Mouse (Mus musculus) C2C12 (cell line): ENCODE data around the gene Baiap2l1. TPM values are rescaled to one million over a fixed set of nuclear protein-coding genes. Genes with fewer than 3 reads are reported as not detected.

Experiments used
- H3K27me3 ChIP-seq: one replicate; pipeline ENCODE4 v1.6.1; 2011; ENCODE audit not compliant: control insufficient read depth, insufficient read depth, insufficient read length
- H3K36me3 ChIP-seq: one replicate; pipeline ENCODE4 v1.6.1; 2011; ENCODE audit not compliant: control insufficient read depth, insufficient read depth
- H3K4me3 ChIP-seq: one replicate; pipeline ENCODE4 v1.5.1; 2011; ENCODE audit warnings: mild to moderate bottlenecking, control low read depth; ENCODE audit not compliant: poor library complexity, insufficient read depth, severe bottlenecking
- H3K79me2 ChIP-seq: one replicate; pipeline ENCODE4 v1.6.1; 2011; ENCODE audit not compliant: control insufficient read depth, insufficient read depth
- H3K79me3 ChIP-seq: one replicate; pipeline ENCODE4 v1.6.1; 2011; ENCODE audit warnings: low read depth, control low read depth
- H3ac ChIP-seq: one replicate; pipeline ENCODE3; 2011; ENCODE audit warnings: low read depth; ENCODE audit not compliant: control insufficient read depth, insufficient read length
- CEBPB ChIP-seq: IDR thresholded peaks from one replicate; pipeline ENCODE4 v1.6.1; 2011; ENCODE audit warnings: low read depth, mild to moderate bottlenecking, control low read depth, moderate library complexity
- CTCF ChIP-seq: IDR thresholded peaks from one replicate; pipeline ENCODE4 v1.5.1; 2011; ENCODE audit not compliant: control insufficient read depth, insufficient read depth, insufficient read length
- FOSL1 ChIP-seq: IDR thresholded peaks from one replicate; pipeline ENCODE4 v1.8.0; 2011; ENCODE audit warnings: mild to moderate bottlenecking, low read length; ENCODE audit not compliant: poor library complexity, insufficient read depth, severe bottlenecking
- MAX ChIP-seq: IDR thresholded peaks from one replicate; pipeline ENCODE4 v1.6.1; 2011; ENCODE audit warnings: mild to moderate bottlenecking, control low read depth
- MYOD1 ChIP-seq: IDR thresholded peaks from one replicate; pipeline ENCODE4 v1.6.1; 2011; ENCODE audit warnings: low read depth; ENCODE audit not compliant: control insufficient read depth, insufficient read length
- MYOG ChIP-seq: IDR thresholded peaks from one replicate; pipeline ENCODE4 v1.6.1; 2011; ENCODE audit not compliant: control insufficient read depth, insufficient read length; ENCODE audit errors: extremely low read depth
- USF1 ChIP-seq: IDR thresholded peaks from one replicate; pipeline ENCODE4 v1.6.1; 2011; ENCODE audit warnings: low read depth, mild to moderate bottlenecking, control low read depth, moderate library complexity
- polyA plus RNA-seq: library from polyadenylated mRNA; unstranded; fragments of >200 nt; fragmentation: generic; extraction: Trizol; gene quantifications from one replicate; pipeline ENCODE4 v1.2.1, GENCODE M21; 2012; ENCODE audit warnings: missing spikeins

The Baiap2l1 gene
- polyA plus RNA-seq, 1 experiment, result 18.9 TPM

DNA sequence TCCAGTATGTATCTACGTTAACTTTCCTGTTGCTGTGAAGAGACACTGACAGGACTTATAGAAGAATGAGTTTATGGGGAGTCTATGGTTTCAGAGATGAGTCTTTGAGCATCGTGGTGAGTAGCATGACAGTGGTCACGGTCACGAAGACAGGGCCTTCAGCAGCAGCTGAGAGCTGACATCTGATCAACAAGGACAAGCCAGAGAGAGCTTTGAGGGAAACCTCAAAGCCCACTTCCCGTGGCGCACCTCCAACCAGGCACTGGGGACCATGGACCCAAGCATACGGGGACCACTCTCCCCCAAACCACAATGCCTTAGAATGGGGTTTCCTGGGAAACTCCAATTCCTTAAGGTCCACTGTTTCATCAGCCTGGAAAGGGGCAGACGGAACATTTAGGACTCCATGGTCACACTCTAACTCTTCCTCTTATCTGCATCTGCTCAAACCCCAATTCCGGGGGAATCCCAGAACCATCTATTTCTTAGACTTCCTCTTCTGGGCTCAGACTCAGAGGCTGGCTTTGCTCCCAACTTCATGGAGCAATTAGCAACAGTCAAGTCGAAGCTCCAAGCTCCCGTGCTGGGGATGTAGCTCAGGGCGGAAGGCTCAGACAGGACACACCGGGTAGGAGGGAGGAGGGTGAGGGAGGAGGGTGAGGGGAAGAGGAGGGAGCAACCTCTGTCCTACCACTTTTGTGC, 105.9 kb downstream of the Baiap2l1 start:
- Histone ChIP-seq H3K79me2 (peaks cover 18% of the 10 kb centered on the region), H3K27me3 (no peaks in the 10 kb centered on the region), H3K36me3 (no peaks in the 10 kb centered on the region), H3K4me3 (no peak overlapping the region), H3ac (no peak overlapping the region), H3K79me3 (peaks cover 17% of the 10 kb centered on the region)
- TF ChIP-seq CTCF (no peak), MYOD1 (no peak), FOSL1 (no peak), USF1 (no peak), MYOG (no peak), CEBPB (no peak)

- no peaks in the 10 kb centered on the region for H3K79me2 ChIP-seq
- no peak overlapping the region for H3K4me3 ChIP-seq
- no peaks in the 10 kb centered on the region for H3K36me3 ChIP-seq
- TF ChIP-seq MYOD1, result no peak
- TF ChIP-seq USF1, result no peak
- TF ChIP-seq MAX, result no peak
- TF ChIP-seq CTCF, result no peak
- no peak for TF ChIP-seq FOSL1
- TF ChIP-seq CEBPB, result no peak
- TF ChIP-seq MYOG, result no peak
- no peak overlapping the region for H3ac ChIP-seq
- H3K27me3 ChIP-seq, result no peaks in the 10 kb centered on the region
- peaks cover 5% of the 10 kb centered on the region for H3K79me3 ChIP-seq
Measured at GRCm38 (mm10) chr5:144249871-144250270, 108.0 kb downstream of the Baiap2l1 start.

DNA sequence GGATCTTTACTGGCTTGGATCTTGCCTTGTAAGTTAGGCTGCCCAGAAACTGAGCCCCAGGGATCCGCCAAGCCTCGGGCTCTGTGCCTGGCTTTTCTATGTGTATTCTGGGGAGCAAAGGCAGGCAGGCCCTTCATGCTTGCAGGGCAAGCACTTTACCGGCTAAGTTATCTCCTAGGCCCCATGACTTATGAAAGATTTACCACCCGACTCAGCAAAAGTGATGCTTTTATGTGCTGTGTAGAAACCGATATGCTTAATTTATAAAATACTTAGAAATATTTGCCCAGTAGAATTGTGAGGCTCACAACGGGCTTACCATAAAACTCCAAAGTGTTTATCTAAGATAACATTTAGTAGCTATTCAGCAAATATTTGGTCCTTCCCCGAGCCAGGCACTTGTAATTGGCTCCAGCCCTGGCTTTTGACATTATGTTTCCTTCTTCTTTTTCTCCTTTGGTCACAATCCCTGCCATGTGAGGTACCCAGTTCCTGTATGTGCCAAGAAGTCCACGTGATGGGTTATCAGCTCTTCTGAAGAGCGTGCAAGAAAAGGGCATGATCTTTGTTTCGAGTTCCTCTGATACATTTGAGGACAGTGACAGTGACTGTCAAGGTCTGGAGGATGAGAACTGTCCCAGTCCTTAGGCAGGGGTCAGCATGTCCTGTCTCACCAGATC, 109.9 kb downstream of the Baiap2l1 start:
- no peak for TF ChIP-seq USF1
- no peak for TF ChIP-seq CEBPB
- TF ChIP-seq MAX, result no peak
- no peak for TF ChIP-seq MYOG
- no peak for TF ChIP-seq CTCF
- TF ChIP-seq FOSL1, result no peak
- no peak for TF ChIP-seq MYOD1
- peaks cover 3% of the 10 kb centered on the region for H3K79me3 ChIP-seq
- H3K27me3 ChIP-seq, result no peaks in the 10 kb centered on the region
- H3ac ChIP-seq, result no peak overlapping the region
- H3K4me3 ChIP-seq, result no peak overlapping the region
- H3K36me3 ChIP-seq, result no peaks in the 10 kb centered on the region
- H3K79me2 ChIP-seq, result no peaks in the 10 kb centered on the region

GRCm38 (mm10) chr5:144247307-144247706, 110.6 kb downstream of the Baiap2l1 start:
- peaks cover 3% of the 10 kb centered on the region for H3K79me3 ChIP-seq
- H3K79me2 ChIP-seq, result no peaks in the 10 kb centered on the region
- H3K36me3 ChIP-seq, result no peaks in the 10 kb centered on the region
- no peak overlapping the region for H3ac ChIP-seq
- no peak overlapping the region for H3K4me3 ChIP-seq
- H3K27me3 ChIP-seq, result no peaks in the 10 kb centered on the region
- no peak for TF ChIP-seq MAX
- TF ChIP-seq CEBPB, result no peak
- TF ChIP-seq CTCF, result no peak
- no peak for TF ChIP-seq USF1
- no peak for TF ChIP-seq FOSL1
- no peak for TF ChIP-seq MYOG

- H3K27me3 ChIP-seq, result no peaks in the 10 kb centered on the region
- H3K79me3 ChIP-seq, result peaks cover 3% of the 10 kb centered on the region
- no peak overlapping the region for H3ac ChIP-seq
- no peak for TF ChIP-seq MAX
- TF ChIP-seq MYOD1, result no peak
- no peak for TF ChIP-seq MYOG
- TF ChIP-seq CEBPB, result no peak
- no peaks in the 10 kb centered on the region for H3K36me3 ChIP-seq
- no peak overlapping the region for H3K4me3 ChIP-seq
- H3K79me2 ChIP-seq, result no peaks in the 10 kb centered on the region
Measured at GRCm38 (mm10) chr5:144246669-144247068, 111.2 kb downstream of the Baiap2l1 start.
